Mouse (Mus musculus) ES-E14 (cell line): Measurements from ENCODE around the gene Zc3hav1l.

Experiments
- HCFC1 ChIP-seq: IDR thresholded peaks from 2 replicates; pipeline ENCODE4 v1.6.1; 2012; ENCODE audit warnings: low read length, inconsistent platforms, borderline replicate concordance; ENCODE audit not compliant: insufficient read depth
- MAFK ChIP-seq: IDR thresholded peaks from 2 replicates; pipeline ENCODE4 v1.6.1; 2014; ENCODE audit warnings: mild to moderate bottlenecking, low read depth, low read length, inconsistent platforms; ENCODE audit not compliant: insufficient read depth

DNA sequence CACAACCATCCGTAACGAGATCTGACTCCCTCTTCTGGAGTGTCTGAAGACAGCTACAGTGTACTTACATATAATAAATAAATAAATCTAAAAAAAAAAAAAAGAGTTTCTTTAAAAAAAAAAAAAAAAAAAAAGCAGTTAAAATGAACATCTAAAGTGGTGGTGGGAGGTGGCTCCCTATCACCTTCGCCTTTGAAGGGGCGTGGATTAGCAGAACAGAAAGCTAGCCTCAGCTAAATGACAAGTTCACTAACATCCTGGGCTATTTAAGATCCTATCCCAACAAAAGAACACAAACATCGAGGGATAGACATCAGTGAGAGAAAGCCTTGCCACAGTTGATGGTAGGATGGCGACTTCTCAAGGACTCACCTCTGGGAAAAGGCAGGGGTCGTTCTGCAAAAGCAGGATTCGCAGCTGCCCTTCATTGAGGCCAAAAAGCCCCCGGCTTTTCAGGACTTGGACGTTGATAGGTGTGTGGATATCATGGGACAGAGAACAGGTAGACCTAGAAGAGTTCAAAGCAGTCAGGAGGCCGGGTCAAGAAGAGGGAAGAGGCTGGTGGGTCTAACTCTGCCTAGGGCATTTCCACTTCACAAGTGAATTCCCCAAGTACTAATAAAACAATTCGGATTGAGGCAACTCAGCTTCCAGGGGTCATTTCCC, 1.3 kb downstream of the Zc3hav1l start:
- TF ChIP-seq MAFK, result no peak
- TF ChIP-seq HCFC1, result no peak
